Mouse (Mus musculus) stomach, postnatal 0 days (tissue): ENCODE measurements at regions not wholly inside any gene's neighbourhood (a gene's known extent, or its start where the extent isn't known, plus 50 kb on each side); places are given as distances from the start of the nearest gene placed in this dataset.

Experiments used
- ATAC-seq: fragments of 200-750 bp; cut with Nextera tagmentation; 2 replicates; pipeline ENCODE4 v1.8.0; 2017; ENCODE audit not compliant: low FRiP score, low TSS enrichment
- DNase-seq: peaks from one replicate; pipeline ENCODE4 v3.0.0-alpha.2; 2016; ENCODE audit warnings: low spot score
- H3K27ac ChIP-seq: fragments of 300-500 bp; sonication (generic); replicated peaks from 2 replicates; pipeline ENCODE4 v1.5.1; 2014; ENCODE audit warnings: mild to moderate bottlenecking, control low read depth
- H3K27me3 ChIP-seq: fragments of 300-500 bp; sonication (generic); 2 replicates; pipeline ENCODE4 v1.6.1; 2014; ENCODE audit warnings: low read length; ENCODE audit not compliant: control insufficient read depth, insufficient read depth
- H3K36me3 ChIP-seq: fragments of 300-500 bp; sonication (generic); 2 replicates; pipeline ENCODE4 v1.6.1; 2014; ENCODE audit warnings: low read length, mixed read lengths; ENCODE audit not compliant: control insufficient read depth, insufficient read depth
- H3K4me1 ChIP-seq: fragments of 300-500 bp; sonication (generic); replicated peaks from 2 replicates; pipeline ENCODE4 v1.6.1; 2014; ENCODE audit warnings: antibody characterized with exemption; ENCODE audit not compliant: control insufficient read depth, insufficient read depth
- H3K4me2 ChIP-seq: fragments of 300-500 bp; sonication (generic); replicated peaks from 2 replicates; pipeline ENCODE4 v1.6.1; 2014; ENCODE audit warnings: low read depth, mild to moderate bottlenecking, control low read depth, moderate library complexity
- H3K4me3 ChIP-seq: fragments of 300-500 bp; sonication (generic); 2 replicates; pipeline ENCODE4 v1.5.1; 2014; ENCODE audit warnings: low read depth, low read length, control low read depth
- H3K9ac ChIP-seq: fragments of 300-500 bp; sonication (generic); 2 replicates; pipeline ENCODE4 v1.6.1; 2014; ENCODE audit warnings: mild to moderate bottlenecking, low read length, control low read depth, mixed read lengths
- H3K9me3 ChIP-seq: fragments of 300-500 bp; sonication (generic); 2 replicates; pipeline ENCODE4 v1.6.1; 2016; ENCODE audit warnings: low read length; ENCODE audit not compliant: control insufficient read depth
- CTCF ChIP-seq: IDR thresholded peaks from 2 replicates; pipeline ENCODE4 v1.5.1; 2016; ENCODE audit warnings: antibody characterized with exemption, low read depth, mild to moderate bottlenecking, moderate library complexity
- EP300 ChIP-seq: optimal IDR thresholded peaks from 2 replicates; pipeline ENCODE3; 2016; ENCODE audit warnings: antibody characterized with exemption
- WGBS: fragments of 180-500 bp; shearing (Covaris S2); extraction: QIAGEN DNeasy Blood & Tissue Kit; methylation state at CpG from one replicate; pipeline ENCODE4 v1.1.7; 2014; 5-methylcytosine and 5-hydroxymethylcytosine counted together

GRCm38 (mm10) chr1:166801929-166802328 lies 120.3 kb upstream of the Fmo9 start:
- H3K9ac ChIP-seq: no peak overlapping the region
- H3K4me2 ChIP-seq: no peak overlapping the region
- H3K4me3 ChIP-seq: no peak overlapping the region
- H3K27me3 ChIP-seq: no peaks in the 10 kb centered on the region
- ATAC-seq (no peak), DNase-seq (no peak)
- 51% methylated on average over 4 of the region's 4 CpGs for WGBS
- no peak for TF ChIP-seq CTCF
- no peak for TF ChIP-seq EP300
- H3K27ac ChIP-seq: no peak overlapping the region
- no peaks in the 10 kb centered on the region for H3K9me3 ChIP-seq
- H3K36me3 ChIP-seq: no peaks in the 10 kb centered on the region
- no peaks in the 10 kb centered on the region for H3K4me1 ChIP-seq

- no peaks in the 10 kb centered on the region for H3K36me3 ChIP-seq
- H3K9me3 ChIP-seq: no peaks in the 10 kb centered on the region
- ATAC-seq: no peak
- no peak overlapping the region for H3K4me2 ChIP-seq
- H3K4me1 ChIP-seq: no peaks in the 10 kb centered on the region
- no peak overlapping the region for H3K4me3 ChIP-seq
- H3K27me3 ChIP-seq: no peaks in the 10 kb centered on the region
- H3K9ac ChIP-seq: no peak overlapping the region
- no peak for TF ChIP-seq EP300
- TF ChIP-seq CTCF: no peak
- no peak overlapping the region for H3K27ac ChIP-seq
- DNase-seq: no peak
- WGBS: 61% methylated on average over 2 of the region's 2 CpGs
These were observed 122.3 kb upstream of the Fmo9 start for GRCm38 (mm10) chr1:166803928-166804327.

- Histone ChIP-seq H3K4me2 (no peak overlapping the region), H3K36me3 (no peaks in the 10 kb centered on the region), H3K4me3 (no peak overlapping the region), H3K9me3 (no peaks in the 10 kb centered on the region), H3K27me3 (no peaks in the 10 kb centered on the region), H3K27ac (no peak overlapping the region), H3K9ac (no peak overlapping the region), H3K4me1 (no peaks in the 10 kb centered on the region)
- WGBS: 61% methylated on average over 1 of the region's 1 CpGs
- DNase-seq (no peak), ATAC-seq (no peak)
- TF ChIP-seq CTCF: no peak
- no peak for TF ChIP-seq EP300
These were observed 122.7 kb upstream of the Fmo9 start for GRCm38 (mm10) chr1:166804333-166804732.

DNA sequence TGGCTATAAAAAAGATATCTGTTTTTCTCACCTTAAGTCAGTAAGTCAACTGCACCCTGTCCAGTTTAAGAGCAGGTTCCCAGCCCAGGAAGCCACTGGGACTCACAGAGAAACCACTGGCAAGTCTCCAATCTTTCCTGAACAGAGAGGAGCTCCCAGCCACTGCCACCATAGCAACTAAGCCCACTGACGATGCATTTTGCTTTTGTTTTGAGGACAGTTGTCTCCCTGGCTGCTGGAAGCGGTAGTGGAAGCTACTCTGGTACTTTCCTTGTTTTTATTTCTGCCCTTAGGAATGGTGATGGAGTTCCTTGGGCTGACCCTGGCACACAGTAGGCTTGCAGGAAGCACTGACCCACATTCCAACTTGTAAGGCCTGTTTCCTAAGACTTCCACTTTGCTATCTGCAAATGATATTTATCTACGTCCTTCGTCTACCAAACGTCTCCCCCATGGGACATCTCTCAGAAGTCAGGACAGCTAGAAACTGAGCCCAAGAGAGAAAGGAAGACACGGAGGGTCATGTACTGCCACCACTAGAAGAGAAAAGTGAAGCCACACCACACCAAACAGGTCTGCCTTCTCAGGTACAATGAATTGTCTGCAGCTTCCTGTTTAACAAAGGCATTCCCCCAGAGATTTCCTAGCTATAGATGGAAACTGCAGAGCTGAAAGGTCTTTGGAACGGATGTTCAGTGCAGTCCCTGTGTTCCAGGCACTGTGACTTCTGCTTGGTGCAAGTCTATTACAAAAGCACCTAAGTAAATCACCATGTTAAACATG lies 125.7 kb upstream of the Fmo9 start:
- Histone ChIP-seq H3K9me3 (no peaks in the 10 kb centered on the region), H3K4me3 (no peak overlapping the region), H3K4me2 (no peak overlapping the region), H3K9ac (no peak overlapping the region), H3K4me1 (no peaks in the 10 kb centered on the region), H3K27ac (no peak overlapping the region), H3K36me3 (no peaks in the 10 kb centered on the region), H3K27me3 (no peaks in the 10 kb centered on the region)
- 66% methylated on average over 7 of the region's 7 CpGs for WGBS
- no peak for DNase-seq
- TF ChIP-seq CTCF: no peak
- no peak for TF ChIP-seq EP300
- ATAC-seq: no peak

DNA sequence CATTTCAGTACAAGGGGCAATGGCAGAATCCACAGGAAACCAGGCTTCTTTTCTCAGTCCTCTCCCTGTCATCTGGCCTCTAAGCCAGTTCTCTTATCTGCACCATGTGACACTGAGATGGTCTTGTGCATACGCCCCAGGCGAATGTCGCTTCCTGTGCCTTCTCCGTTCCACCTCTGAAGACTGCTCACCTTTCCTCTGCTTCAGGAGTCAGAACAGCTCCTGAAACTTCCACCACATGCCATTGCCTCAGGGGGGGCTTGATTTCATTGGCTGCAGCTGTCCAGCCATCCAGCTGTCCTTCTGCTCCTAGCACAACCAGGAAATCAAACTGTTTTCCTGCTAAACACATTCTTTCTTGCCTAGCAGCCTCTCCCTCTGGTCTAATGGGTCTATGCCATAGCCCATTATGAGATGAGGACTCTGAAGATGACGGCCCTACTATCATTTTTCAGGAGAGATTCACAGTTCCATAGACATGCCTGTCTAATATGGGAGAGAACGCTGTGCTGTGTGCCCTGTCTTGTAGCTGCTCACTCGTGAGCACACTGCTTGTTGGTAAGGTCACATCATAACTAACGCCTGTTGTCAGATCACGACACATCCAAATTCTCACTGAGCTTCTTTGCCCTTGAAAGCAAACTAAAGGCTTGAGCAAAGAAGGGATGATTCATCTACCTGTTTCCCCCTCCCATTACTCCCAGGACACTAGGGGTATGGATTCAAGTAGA lies 129.9 kb upstream of the Fmo9 start:
- no peak overlapping the region for H3K4me2 ChIP-seq
- H3K27ac ChIP-seq: no peak overlapping the region
- DNase-seq (no peak), ATAC-seq (no peak)
- no peaks in the 10 kb centered on the region for H3K27me3 ChIP-seq
- H3K4me1 ChIP-seq: no peaks in the 10 kb centered on the region
- 79% methylated on average over 9 of the region's 9 CpGs for WGBS
- no peaks in the 10 kb centered on the region for H3K36me3 ChIP-seq
- no peak overlapping the region for H3K9ac ChIP-seq
- TF ChIP-seq CTCF (no peak), EP300 (no peak)
- no peaks in the 10 kb centered on the region for H3K9me3 ChIP-seq
- H3K4me3 ChIP-seq: no peak overlapping the region

DNA sequence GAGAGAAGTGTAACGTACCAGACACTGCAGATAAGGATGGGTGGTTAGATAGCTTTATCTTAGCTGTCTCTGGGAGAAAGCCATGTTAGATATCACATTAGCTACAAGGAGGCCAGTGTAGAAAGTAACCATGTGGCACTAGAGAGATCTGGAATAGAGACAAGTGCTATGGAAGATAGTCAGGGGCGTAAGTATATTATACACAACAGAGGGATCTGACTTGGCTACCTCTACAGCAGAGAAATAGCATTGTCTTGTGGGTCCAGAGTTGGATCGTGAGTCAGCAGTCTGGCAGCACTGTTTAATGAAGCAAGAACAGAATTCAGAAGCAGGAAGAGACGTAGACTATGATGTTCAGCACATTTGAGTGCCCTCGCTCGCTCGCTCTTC lies 130.4 kb upstream of the Fmo9 start:
- TF ChIP-seq EP300: no peak
- TF ChIP-seq CTCF: no peak
- ATAC-seq (no peak), DNase-seq (no peak)
- H3K27me3 ChIP-seq: no peaks in the 10 kb centered on the region
- 82% methylated on average over 7 of the region's 7 CpGs for WGBS
- no peak overlapping the region for H3K27ac ChIP-seq
- no peaks in the 10 kb centered on the region for H3K9me3 ChIP-seq
- no peak overlapping the region for H3K4me2 ChIP-seq
- no peak overlapping the region for H3K4me3 ChIP-seq
- H3K36me3 ChIP-seq: no peaks in the 10 kb centered on the region
- H3K9ac ChIP-seq: no peak overlapping the region
- no peaks in the 10 kb centered on the region for H3K4me1 ChIP-seq
